Mouse (Mus musculus) right cerebral cortex, postnatal 4 days (tissue): ENCODE measurements around the gene Syngr3.
A peak's percentile ranks its signal among the peaks of the same experiment; 100 is the strongest.
"Not testable (repeated sequence)": the region's sequence is repeated elsewhere in the genome, so short reads cannot be mapped to it uniquely, and the experiment has no call there.

ENCODE experiments used
- DNase-seq: peaks from one replicate; pipeline ENCODE4 v3.0.0-alpha.2; 2022

The Syngr3 gene

DNA sequence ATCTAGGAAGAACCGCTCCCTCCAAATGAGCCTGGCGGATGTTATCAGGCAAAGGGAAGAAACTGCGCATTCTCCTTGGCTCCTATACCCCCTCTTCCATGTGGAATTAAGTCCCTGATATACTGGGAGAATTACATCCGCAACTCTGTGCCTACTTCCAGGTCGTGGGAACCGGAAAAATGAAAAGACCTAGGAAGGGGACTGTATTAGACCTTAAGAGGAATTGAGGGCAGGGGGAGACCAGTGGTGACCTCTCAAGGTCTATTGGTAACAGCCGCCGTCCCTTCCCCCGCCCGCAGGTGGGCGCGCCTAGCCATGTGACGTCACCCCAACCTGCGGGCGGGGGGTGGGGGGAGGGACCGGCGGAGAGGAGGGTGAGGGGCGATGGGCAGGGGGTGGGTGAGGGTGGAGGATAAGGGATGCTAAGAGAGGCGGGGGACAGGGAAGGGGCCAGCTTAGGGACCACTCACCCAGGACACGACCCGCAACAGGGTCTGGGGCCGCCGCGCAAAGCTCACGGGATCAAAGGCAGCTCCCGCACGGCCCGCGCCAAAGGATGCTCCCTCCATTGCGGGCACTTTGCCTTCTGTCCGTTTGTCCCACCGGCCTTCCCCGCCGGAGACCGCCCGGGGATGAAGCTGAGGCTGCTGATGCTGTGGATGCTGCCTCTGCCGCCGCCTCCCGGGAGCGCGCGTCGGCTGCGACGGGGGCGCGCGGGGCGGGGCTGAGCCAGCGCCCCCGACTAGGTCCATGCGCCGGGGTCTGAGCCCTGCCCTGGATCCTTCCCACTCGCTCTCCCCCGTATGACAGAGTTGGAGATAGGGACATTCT, at the start of gene Syngr3:
Syngr3 (minus strand) TSS at position 705 of the 831 bp plus-strand sequence.
- peak; percentile 68 for DNase-seq

- no peak for DNase-seq
Measured at GRCm38 (mm10) chr17:24738238-24738637, 48.5 kb upstream of the Syngr3 start.

DNA sequence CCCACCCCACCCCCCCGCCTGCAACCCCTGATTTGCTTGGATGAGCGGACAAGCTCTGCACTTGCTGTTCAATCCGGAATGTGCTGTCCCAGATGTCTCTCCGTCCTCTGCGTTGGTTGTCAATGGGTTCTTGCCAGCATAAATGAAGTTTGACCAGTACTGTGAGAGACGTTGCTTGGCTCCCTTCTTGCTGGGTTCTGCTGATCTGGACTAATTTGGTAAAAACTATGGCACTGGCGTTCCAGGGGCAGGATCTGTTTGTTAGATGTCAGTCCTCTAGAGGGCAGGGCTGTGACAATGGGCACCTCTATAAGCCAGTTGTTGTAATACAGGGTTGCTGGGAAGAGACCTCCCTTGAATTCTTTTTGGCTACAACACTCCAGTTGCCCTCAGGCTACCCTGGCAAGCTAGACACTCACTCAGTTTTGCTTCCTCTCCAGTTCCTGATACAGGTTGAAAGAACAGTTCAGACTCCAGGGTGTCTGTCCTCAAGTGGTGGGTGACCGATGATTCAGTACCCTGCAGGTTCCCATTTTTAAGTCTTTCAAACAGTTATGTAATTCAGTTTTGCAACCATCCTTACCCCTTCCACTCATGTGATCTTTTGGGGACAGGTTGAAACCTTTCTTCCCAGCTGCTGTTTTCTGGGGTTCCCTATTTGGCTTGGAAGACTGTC, 47.5 kb upstream of the Syngr3 start:
- no peak for DNase-seq

DNA sequence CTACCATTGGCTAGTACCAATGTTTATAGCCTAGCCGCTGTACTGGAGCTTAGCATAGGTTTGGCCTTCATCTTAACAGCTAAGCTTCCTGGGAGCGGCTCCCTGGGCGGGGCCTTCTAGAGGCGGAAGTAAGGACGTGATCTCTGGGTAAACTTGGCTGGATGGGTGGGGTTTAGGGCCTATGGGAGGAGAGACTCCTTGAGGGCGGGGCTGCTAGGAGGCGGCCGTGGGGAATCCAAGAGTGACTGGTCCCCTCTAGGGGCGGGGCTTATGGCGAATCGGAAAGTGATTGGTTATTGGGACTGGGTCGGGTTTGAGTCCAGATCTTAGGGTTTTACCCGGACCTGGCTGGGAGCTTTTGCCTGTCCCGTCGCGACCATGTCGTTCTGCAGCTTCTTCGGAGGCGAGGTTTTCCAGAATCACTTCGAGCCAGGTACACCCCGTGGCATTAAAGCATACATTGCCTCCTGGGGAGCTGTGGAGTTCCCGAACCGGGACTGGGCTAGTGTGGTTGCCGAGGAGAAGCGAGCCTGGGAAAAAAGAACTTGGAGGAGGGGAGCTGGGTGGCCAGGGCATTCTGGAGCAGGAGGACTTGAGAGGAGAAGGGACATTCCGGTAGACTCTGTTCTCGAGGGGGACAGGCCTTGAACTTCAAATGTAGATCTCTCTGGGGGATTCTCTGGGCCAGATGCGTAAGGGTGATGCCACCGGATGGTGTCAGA, 46.7 kb upstream of the Syngr3 start, which contains the start of gene Msrb1:
Msrb1 (plus strand) TSS at position 313 of the 722 bp plus-strand sequence.
- peak; percentile 80 for DNase-seq

DNA sequence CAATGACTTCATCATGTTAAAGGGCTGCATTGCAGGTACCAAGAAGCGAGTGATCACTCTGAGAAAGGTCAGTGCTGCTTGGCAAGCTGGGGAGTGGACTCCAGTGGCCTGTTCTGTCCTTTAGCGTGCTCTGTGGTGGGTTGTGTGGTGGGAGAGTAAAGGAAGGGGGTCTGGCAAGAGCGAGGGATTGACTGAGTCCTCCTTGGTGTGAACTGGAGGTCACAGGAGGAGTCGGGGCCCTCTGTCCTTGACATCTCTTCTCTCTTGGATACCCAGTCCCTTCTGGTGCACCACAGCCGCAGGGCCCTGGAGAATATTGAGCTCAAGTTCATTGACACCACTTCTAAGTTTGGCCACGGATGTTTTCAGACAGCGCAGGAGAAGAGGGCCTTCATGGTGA, 45.7 kb upstream of the Syngr3 start:
- DNase-seq = no peak

DNA sequence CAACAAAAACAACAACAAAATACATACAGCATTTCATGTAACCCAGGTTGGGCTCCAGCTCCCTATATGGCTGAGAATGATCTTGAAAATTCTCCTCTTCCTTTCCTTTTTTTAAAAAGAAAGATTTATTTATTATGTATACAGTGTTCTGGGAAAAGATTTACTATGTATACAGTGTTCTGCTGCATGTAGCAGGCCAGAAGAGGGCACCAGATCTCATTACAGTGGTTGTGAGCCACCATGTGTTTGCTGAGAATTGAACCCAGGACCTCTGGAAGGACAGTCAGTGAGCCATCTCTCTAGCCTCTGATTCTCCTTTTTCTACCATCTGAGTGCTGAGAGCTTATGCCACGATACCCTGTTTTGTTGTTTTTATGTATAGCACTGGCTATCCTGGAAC, 44.8 kb upstream of the Syngr3 start:
- no peak for DNase-seq

DNA sequence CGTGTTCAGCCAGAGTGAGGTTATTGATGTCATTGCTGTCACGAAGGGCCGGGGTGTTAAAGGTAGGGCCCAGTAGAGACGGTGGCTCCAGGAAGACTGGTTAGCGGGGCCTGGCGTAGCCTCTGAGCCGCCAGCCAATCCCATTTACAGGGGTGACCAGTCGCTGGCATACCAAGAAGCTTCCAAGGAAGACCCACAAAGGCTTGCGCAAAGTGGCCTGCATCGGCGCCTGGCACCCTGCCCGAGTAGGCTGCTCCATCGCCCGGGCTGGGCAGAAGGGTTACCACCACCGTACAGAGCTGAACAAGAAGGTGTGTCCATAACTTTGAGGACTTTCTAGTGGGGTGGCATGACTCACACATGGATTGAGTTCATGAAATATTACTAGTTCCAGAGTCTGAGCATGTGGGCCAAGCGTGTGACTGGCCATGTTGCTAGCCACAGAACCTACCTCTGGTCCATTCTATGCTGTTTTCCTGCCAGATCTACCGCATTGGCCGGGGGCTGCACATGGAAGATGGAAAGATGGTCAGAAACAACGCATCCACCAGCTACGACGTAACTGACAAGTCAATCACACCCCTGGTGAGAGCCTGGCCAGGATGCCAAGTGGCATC, 43.8 kb upstream of the Syngr3 start:
- no peak for DNase-seq

DNA sequence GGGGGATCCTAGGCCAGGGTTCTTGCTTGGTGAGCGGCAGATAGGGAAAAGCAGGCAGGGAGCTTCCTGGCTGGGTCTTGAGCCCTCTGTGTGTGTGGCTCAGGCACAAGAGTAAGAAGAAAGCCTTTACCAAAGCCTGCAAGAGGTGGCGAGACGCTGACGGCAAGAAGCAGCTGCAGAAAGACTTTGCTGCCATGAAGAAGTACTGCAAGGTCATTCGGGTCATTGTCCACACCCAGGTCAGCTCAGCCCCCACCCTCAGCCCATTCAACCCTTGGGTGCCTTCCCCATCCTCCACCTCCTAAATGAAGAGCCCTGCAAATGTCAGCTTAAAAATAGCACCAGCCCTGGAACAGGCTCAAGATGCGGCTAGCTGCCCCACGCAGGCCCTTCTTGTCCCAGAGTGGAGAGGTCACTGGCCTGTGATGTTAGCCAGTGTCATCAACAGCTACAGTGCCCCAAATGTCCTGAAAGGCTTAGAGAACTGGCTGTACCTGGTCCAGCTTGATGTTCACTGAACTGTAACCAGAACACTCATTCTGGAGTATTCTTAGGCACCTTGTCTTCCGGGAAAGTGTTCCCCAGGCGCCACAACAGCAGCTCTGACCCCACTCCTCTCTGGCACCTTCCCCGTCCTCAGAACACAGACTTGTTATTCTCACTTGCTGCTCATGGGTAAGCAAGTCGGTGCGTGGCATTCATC, 42.6 kb upstream of the Syngr3 start:
- no peak for DNase-seq

DNA sequence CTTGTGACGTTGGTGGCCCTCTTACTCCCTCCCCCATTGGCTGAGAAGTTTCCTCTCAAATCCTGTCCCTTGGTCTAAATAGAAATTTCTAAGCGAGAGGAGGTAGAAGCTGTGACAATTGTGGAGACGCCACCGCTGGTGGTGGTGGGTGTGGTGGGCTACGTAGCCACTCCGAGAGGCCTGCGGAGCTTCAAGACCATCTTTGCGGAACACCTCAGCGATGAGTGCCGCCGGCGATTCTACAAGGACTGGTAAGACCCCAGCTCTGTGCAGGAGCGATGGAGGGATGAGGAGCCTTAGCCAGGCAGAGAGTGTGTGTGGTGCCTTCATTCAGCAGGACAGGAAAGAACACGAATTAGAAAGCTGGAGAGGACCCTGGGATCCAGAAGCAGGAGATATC, 41.0 kb upstream of the Syngr3 start:
- no peak for DNase-seq

- no peak for DNase-seq
Measured at GRCm38 (mm10) chr17:24729067-24729466, 39.3 kb upstream of the Syngr3 start.

DNA sequence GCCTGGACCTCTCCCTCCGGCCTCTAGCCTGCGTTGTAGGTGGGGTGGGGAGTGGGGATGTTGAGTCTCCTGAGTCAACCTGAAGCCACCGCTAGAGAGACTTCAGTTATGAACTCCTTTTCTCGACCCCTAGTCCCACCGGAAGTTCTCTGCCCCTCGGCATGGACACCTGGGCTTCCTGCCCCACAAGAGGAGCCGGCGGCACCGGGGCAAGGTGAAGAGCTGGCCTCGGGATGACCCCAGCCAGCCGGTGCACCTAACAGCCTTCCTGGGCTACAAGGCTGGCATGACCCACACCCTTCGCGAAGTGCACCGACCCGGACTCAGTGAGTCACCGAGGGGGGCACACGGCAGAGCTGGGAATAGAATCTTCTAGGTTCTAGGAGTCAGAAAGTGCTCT, 38.4 kb upstream of the Syngr3 start:
- DNase-seq = no peak

GRCm38 (mm10) chr17:24727618-24728017, 37.9 kb upstream of the Syngr3 start, which contains the start of gene Rpl3l:
TSS of gene Rpl3l (plus strand) at chr17:24727820.
- DNase-seq = no peak

DNA sequence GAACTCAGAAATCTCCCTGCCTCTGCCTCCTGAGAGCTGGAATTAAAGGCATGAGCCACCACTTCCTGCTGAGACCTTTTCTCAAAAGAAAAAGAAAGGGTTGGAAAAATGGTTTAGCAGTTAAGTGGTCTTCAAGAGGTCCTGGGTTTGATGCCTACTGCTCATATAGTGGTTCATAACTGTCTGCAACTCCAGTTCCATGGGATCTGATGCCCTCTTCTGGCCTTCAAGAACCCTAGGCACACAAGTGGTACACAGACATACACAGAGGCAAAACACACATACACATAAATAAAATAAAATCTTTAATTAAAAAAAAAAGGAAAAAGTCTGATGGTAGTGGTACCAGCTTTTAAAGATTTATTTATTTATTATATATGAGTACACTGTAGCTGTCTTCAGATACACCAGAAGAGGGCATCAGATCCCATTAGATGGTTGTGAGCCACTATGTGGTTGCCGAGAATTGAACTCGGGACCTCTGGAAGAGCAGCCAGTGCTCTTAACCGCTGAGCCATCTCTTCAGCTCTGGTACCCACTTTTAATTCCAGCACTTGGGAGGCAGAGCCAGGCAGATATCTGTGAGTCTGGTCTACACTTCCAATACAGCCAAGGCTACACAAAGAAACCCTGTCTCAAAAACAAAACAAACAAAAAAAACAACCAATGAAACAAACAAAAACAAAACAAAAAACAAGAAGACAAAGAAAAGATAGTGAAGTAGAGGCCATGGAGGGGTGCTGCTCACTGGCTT, 36.1 kb upstream of the Syngr3 start:
- no peak for DNase-seq

GRCm38 (mm10) chr17:24724184-24724583, 34.4 kb upstream of the Syngr3 start, which contains the start of gene Ndufb10:
TSS of gene Ndufb10 (minus strand) at chr17:24724478.
- DNase-seq = peak; percentile 99

- peak; percentile 26 for DNase-seq
Measured at GRCm38 (mm10) chr17:24723881-24724180, 34.1 kb upstream of the Syngr3 start.

DNA sequence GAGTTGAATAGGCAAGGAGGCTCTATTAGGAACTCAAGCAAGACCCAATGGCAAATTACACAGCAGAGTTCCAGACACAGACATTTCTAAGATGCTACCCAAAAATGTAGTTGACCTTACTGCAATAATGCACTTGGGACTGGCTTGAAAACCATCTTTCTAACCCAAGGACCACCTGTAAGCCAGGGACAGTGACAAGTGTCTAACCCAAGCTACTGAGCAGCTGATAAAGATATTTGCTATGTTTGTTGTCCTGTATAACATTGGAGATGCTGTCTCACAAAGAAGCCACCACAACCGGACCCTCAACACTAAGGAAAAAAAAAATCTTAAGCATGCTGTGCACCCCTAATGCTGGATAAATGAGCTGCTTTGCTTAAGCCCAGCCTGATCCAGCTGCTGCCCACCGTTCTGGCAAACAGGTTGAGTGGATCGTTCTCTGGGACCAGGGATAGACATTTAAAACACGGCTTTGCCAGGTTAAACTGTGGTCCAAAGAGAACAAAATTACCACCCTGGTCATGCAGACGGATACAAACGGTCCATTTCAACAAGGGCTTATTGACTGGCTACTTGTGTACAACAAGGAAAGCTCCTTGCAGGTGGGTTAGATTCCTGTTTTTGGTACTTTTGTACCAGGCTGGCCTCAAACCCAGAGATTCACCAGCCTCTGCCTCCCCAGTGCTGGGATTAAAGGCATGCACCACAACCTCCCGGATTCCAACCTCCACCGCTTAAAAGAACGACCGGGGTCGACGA, 33.5 kb upstream of the Syngr3 start:
- no peak for DNase-seq

DNA sequence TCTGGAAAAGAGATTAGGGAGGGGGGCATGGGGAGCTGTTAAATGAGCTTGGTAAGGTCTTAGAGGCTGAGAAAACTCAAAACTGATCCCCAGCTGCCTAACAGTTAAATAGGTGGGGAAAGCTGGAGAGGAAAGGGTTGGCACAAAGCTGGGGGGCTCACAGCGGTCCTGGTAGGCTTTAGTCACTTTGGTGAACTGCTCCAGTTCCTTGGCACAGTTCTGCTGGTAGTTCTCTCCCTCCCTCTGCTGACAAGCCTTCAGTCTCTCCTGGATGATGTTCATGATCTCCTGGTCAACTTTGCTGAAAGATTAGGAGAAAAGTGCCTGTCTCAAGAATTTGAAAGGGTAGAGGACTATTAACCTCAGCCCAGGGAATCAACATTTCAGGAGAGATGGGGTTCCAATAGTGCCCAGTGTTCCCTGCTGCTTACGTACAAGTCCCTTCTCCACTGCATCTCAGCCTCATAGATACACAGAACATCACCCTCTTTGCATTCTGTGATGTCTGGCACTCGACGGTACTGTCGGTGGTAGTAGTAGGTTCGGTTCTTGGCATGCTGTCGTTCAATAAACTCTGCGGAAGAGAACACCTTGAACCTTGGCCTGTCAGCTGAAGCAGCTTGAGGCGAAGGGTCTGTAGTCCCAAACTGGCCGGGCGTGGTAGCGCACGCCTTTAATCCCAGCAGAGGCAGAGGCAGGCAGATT, 32.6 kb upstream of the Syngr3 start:
- DNase-seq = no peak

- DNase-seq = not testable (repeated sequence)
Measured at GRCm38 (mm10) chr17:24721383-24721955, 31.7 kb upstream of the Syngr3 start.

DNA sequence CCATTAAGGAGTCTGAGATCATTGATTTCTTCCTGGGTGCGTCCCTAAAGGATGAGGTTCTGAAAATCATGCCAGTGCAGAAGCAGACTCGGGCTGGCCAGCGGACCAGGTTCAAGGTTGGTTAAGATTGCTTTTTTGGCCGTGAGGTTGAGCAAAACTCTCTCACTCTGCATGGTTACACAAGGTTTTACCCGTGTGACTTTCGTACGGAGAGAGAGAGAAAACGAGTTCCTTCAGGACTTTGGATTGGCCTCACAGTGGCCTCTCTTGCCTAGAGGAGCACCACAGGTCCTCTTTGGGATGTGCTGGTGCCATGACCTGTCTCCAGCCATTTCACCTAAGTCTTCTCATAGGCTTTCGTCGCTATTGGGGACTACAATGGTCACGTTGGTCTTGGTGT, 30.9 kb upstream of the Syngr3 start:
- not testable (repeated sequence) for DNase-seq
